Comparison of ENCODE assay signal across 14 mouse cellular contexts in the genomic region with DNA sequence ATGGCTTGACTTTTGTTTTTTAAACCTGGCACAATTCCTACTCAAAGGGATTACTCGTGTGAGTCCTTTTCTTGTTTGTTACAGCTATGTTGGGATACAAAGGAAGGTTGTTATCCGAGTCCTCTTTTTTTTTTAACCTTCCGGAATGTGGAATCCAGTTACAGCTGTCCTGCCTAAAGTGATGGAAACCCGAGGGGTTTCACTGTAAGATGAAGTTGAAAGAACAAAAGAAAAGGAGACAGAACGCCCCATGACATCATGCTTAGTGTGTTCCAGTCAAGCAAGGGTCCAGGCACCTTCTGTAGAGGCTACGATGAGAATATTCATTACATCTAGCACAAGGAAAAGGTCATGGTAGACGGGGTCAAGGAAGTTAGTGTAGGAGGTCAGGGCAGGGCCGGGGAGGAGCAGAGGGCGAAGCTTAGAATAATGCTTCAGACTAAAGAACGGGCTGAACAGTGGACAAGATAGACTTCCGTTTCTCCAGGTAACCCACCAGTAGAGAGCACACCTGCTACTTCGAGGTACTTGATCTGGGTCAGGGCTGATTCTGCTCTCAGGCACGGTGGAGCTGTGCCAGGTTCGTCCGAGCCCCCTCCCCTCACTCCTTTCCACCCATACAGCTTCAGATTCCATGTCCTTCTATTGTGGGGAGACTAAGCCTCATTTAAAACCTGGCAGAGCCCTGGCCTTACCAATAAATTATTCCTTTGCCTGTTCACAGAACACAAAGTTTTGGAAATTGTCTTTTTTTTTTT. TPM values are rescaled to one million over a fixed set of nuclear protein-coding genes. Genes with fewer than 3 reads are reported as not detected.
A peak's percentile ranks its signal among the peaks of the same experiment; 100 is the strongest.
DNase-seq lines count a peak whose midpoint lies in the region; ATAC-seq lines count a peak whose summit lies in the region.
"Had no signal": no experiment of that assay in that cellular context is flagged by ENCODE, and none has a peak within 500 bp of the region (broad histone marks: within the 10 kb centered on the region; RNA-seq: fewer than 3 reads in every experiment).

No protein-coding gene starts in this region.

- no peak overlapping the region for H3K4me3 ChIP-seq in forebrain, embryonic 14.5 days (ENCODE audit: low read depth, low read length)
- no peak overlapping the region for H3K4me3 ChIP-seq in neural tube, embryonic 13.5 days
- H3K4me3 ChIP-seq: gastrocnemius, adult 2 months had no signal

- peak overlapping the region; percentile 30; the same call in 1 of the 2 replicates for H3K9ac ChIP-seq in forebrain, embryonic 14.5 days (ENCODE audit: low read length)
- no peak overlapping the region; the same call in 1 of the 2 replicates for H3K9ac ChIP-seq in neural tube, embryonic 13.5 days

- H3K9me3 ChIP-seq in forebrain, embryonic 14.5 days (replicated peaks; ENCODE audit: control insufficient read depth, low read length): no peaks in the 10 kb centered on the region
- H3K9me3 ChIP-seq in neural tube, embryonic 13.5 days: no peaks in the 10 kb centered on the region

- WGBS in forebrain, embryonic 14.5 days: 30% methylated on average over 15 of the region's 15 CpGs
- WGBS in neural tube, embryonic 13.5 days: 41% methylated on average over 15 of the region's 15 CpGs

- H3K4me2 ChIP-seq in forebrain, embryonic 14.5 days (ENCODE audit: low read length): peak overlapping the region; percentile 21; the same call in 1 of the 2 replicates
- H3K4me2 ChIP-seq in neural tube, embryonic 13.5 days: peak overlapping the region; percentile 7; the same call in 1 of the 2 replicates

- peaks cover 12% of the 10 kb centered on the region; the same call in 1 of the 2 replicates for H3K4me1 ChIP-seq in forebrain, embryonic 14.5 days (ENCODE audit: control insufficient read depth, insufficient read depth, low read length)
- peaks cover 26% of the 10 kb centered on the region for H3K4me1 ChIP-seq in neural tube, embryonic 13.5 days (replicated peaks)

- no peaks in the 10 kb centered on the region for H3K36me3 ChIP-seq in forebrain, embryonic 14.5 days (ENCODE audit: control insufficient read depth, insufficient read depth, low read length)
- no peaks in the 10 kb centered on the region; the same call in 1 of the 2 replicates for H3K36me3 ChIP-seq in neural tube, embryonic 13.5 days

- H3K27me3 ChIP-seq in forebrain, embryonic 14.5 days (replicated peaks; ENCODE audit: control insufficient read depth, insufficient read depth, low read length): no peaks in the 10 kb centered on the region
- no peaks in the 10 kb centered on the region for H3K27me3 ChIP-seq in neural tube, embryonic 13.5 days

- ATAC-seq in forebrain, embryonic 14.5 days: peak; percentile 54
- ATAC-seq in neural tube, embryonic 13.5 days (ENCODE audit: low read depth): peak; percentile 10; the same call in 1 of the 2 replicates
- ATAC-seq: lung, postnatal 0 days had no signal

- H3K27ac ChIP-seq in forebrain, embryonic 14.5 days (ENCODE audit: low read depth, low read length): no peak overlapping the region
- no peak overlapping the region for H3K27ac ChIP-seq in neural tube, embryonic 13.5 days (replicated peaks)
- H3K27ac ChIP-seq: gastrocnemius, adult 2 months had no signal

- DNase-seq in cerebellum, postnatal 10 days: peak; percentile 26 to 36
- DNase-seq in cerebellum, adult 8-10 months: no peak
- DNase-seq in right cerebral cortex, postnatal 4 days: peak; percentile 34
- no peak for DNase-seq in right cerebral cortex, postnatal 14 days
- DNase-seq in forebrain, embryonic 14.5 days (ENCODE audit: low spot score): peak; percentile 60
- no peak for DNase-seq in lung, postnatal 25 days (ENCODE audit: low spot score)
- DNase-seq in lung, postnatal 14 days: no peak
- DNase-seq: B cell, adult 2 months; gastrocnemius, adult 2 months; kidney, adult 8-10 months; liver; thymus, adult 2 months had no signal

RNA-seq across cellular contexts. Expression of gene B3glct, which starts 37.7 kb away (rescaled TPM):
- polyA plus RNA-seq in forebrain, embryonic 14.5 days (2014; fragmentation: Nextera tagmentation; extraction: Ambion mirVana): 16.1 and 17.1 TPM in 2 replicates
- 14.5 and 16.1 TPM in 2 replicates for polyA plus RNA-seq in neural tube, embryonic 13.5 days (2015; fragmentation: Nextera tagmentation; extraction: Ambion mirVana)

Comparison
In these comparisons a context has a peak if more than half of its experiments do, and no peak if none do; other contexts are left out.
1. DNase-seq: peak in cerebellum, postnatal 10 days (2 of 2), right cerebral cortex, postnatal 4 days (single experiment) and forebrain, embryonic 14.5 days (single experiment); none in cerebellum, adult 8-10 months (single experiment), right cerebral cortex, postnatal 14 days (single experiment), lung, postnatal 25 days (single experiment) and lung, postnatal 14 days (single experiment).